Mouse (Mus musculus) intestine, postnatal 0 days (tissue): ENCODE results near the gene Fcrlb. TPM values are rescaled to one million over a fixed set of nuclear protein-coding genes. Genes with fewer than 3 reads are reported as not detected.

Experiments
- ATAC-seq: fragments of 200-750 bp; cut with Nextera tagmentation; 2 replicates; pipeline ENCODE4 v1.8.0; 2017; ENCODE audit warnings: mild to moderate bottlenecking, moderate TSS enrichment, moderate library complexity
- H3K27ac ChIP-seq: fragments of 300-500 bp; sonication (generic); 2 replicates; pipeline ENCODE4 v1.5.1; 2014; ENCODE audit warnings: mild to moderate bottlenecking, low read depth, low read length, moderate library complexity
- H3K27me3 ChIP-seq: fragments of 300-500 bp; sonication (generic); replicated peaks from 2 replicates; pipeline ENCODE4 v1.6.1; 2014; ENCODE audit warnings: low read length, mixed read lengths; ENCODE audit not compliant: control insufficient read depth, insufficient read depth
- H3K36me3 ChIP-seq: fragments of 300-500 bp; sonication (generic); 2 replicates; pipeline ENCODE4 v1.6.1; 2014; ENCODE audit warnings: mild to moderate bottlenecking, moderate library complexity; ENCODE audit not compliant: control insufficient read depth, insufficient read depth
- H3K4me1 ChIP-seq: fragments of 300-500 bp; sonication (generic); replicated peaks from 2 replicates; pipeline ENCODE4 v1.6.1; 2014; ENCODE audit warnings: antibody characterized with exemption, low read length, mixed read lengths; ENCODE audit not compliant: control insufficient read depth, insufficient read depth
- H3K4me2 ChIP-seq: fragments of 300-500 bp; sonication (generic); replicated peaks from 2 replicates; pipeline ENCODE4 v1.6.1; 2014; ENCODE audit warnings: low read depth, mild to moderate bottlenecking, moderate library complexity
- H3K4me3 ChIP-seq: fragments of 300-500 bp; sonication (generic); 2 replicates; pipeline ENCODE4 v1.5.1; 2014; ENCODE audit warnings: low read depth, low read length
- H3K9ac ChIP-seq: fragments of 300-500 bp; sonication (generic); 2 replicates; pipeline ENCODE4 v1.6.1; 2014; ENCODE audit warnings: mild to moderate bottlenecking, low read depth, low read length
- H3K9me3 ChIP-seq: fragments of 300-500 bp; sonication (generic); 2 replicates; pipeline ENCODE4 v1.6.1; 2016; ENCODE audit warnings: mixed run types; ENCODE audit not compliant: control insufficient read depth
- CTCF ChIP-seq: sonication (generic); IDR thresholded peaks from 2 replicates; pipeline ENCODE4 v1.5.1; 2016; ENCODE audit warnings: low read depth, mild to moderate bottlenecking, control low read depth, antibody characterized with exemption, moderate library complexity
- WGBS: fragments of 180-500 bp; shearing (Covaris S2); extraction: QIAGEN DNeasy Blood & Tissue Kit; methylation state at CpG from one replicate; pipeline ENCODE4 v1.1.7; 2014; 5-methylcytosine and 5-hydroxymethylcytosine counted together
- polyA plus RNA-seq: library from polyadenylated mRNA; unstranded; fragments of >200 nt; fragmentation: Nextera tagmentation; extraction: Ambion mirVana; gene quantifications from 2 replicates; pipeline ENCODE4 v1.2.1, GENCODE M21; 2015

Fcrlb gene
- polyA plus RNA-seq, 1 experiment from 2014 or later, result 0.12 TPM

- peak overlapping the region; percentile 95 for H3K27ac ChIP-seq
- no peaks in the 10 kb centered on the region for H3K9me3 ChIP-seq
- H3K4me2 ChIP-seq, result peak overlapping the region; percentile 70
- no peaks in the 10 kb centered on the region for H3K27me3 ChIP-seq
- 0 out of 2 replicates have a peak overlapping the region, but pooled peaks have one; percentile 22 for H3K9ac ChIP-seq
- H3K4me1 ChIP-seq, result no peaks in the 10 kb centered on the region
- WGBS, result 38% methylated on average over 5 of the region's 5 CpGs
- H3K4me3 ChIP-seq, result peak overlapping the region; percentile 68
- peak; percentile 69 for ATAC-seq
- H3K36me3 ChIP-seq, result peaks cover 23% of the 10 kb centered on the region
- no peak for TF ChIP-seq CTCF
Observed at GRCm38 (mm10) chr1:170882915-170883485, 29.7 kb downstream of the Fcrlb start.

- no peak for TF ChIP-seq CTCF
- WGBS, result 91% methylated on average over 5 of the region's 5 CpGs
- no peak for ATAC-seq
- no peak overlapping the region for H3K27ac ChIP-seq
- H3K27me3 ChIP-seq, result no peaks in the 10 kb centered on the region
- no peaks in the 10 kb centered on the region for H3K4me1 ChIP-seq
- H3K9me3 ChIP-seq, result no peaks in the 10 kb centered on the region
- peaks cover 27% of the 10 kb centered on the region for H3K36me3 ChIP-seq
- no peak overlapping the region for H3K4me2 ChIP-seq
- H3K4me3 ChIP-seq, result no peak overlapping the region
- no peak overlapping the region for H3K9ac ChIP-seq
Observed at GRCm38 (mm10) chr1:170876906-170877305, 35.8 kb downstream of the Fcrlb start.

DNA sequence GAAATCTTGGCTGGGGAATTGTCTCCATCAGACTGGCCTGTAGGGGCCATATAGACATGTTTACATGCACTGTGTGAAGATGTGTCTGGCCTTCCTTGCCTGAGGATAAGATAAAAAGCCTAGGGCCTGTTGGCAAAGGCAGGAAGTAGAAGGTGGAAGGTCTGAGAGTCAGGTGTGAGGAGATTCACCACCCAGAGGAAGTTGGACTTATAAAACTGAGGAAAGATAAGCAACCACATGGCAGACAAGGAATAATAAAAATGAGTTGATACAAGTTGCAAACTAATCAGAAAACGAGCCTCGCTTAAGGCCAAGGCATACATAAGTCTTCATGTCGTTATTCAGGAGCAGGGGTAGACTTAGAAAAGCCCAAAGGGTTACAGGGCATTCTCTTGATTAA is 37.1 kb downstream of the Fcrlb start:
- no peak overlapping the region for H3K4me2 ChIP-seq
- H3K4me3 ChIP-seq, result no peak overlapping the region
- 0 out of 2 replicates have a peak overlapping the region, but pooled peaks have one; percentile 15 for H3K27ac ChIP-seq
- peaks cover 26% of the 10 kb centered on the region for H3K36me3 ChIP-seq
- H3K9me3 ChIP-seq, result no peaks in the 10 kb centered on the region
- H3K9ac ChIP-seq, result no peak overlapping the region
- H3K27me3 ChIP-seq, result no peaks in the 10 kb centered on the region
- H3K4me1 ChIP-seq, result no peaks in the 10 kb centered on the region
- 0 out of 2 replicates have a peak, but pooled peaks have one; percentile 16 for TF ChIP-seq CTCF
- WGBS, result 44% methylated on average over 3 of the region's 3 CpGs
- ATAC-seq, result peak; percentile 67

GRCm38 (mm10) chr1:170871961-170872360 is 40.8 kb downstream of the Fcrlb start:
- Histone ChIP-seq H3K4me3 (no peak overlapping the region), H3K4me2 (no peak overlapping the region), H3K9ac (no peak overlapping the region), H3K27me3 (no peaks in the 10 kb centered on the region), H3K4me1 (no peaks in the 10 kb centered on the region), H3K27ac (no peak overlapping the region), H3K36me3 (0 out of 2 replicates have a peak, but pooled peaks cover 5% of the 10 kb centered on the region), H3K9me3 (no peaks in the 10 kb centered on the region)
- 87% methylated on average over 2 of the region's 2 CpGs for WGBS
- TF ChIP-seq CTCF, result peak; percentile 50
- no peak for ATAC-seq

- ATAC-seq, result no peak
- no peaks in the 10 kb centered on the region for H3K9me3 ChIP-seq
- WGBS, result 90% methylated on average over 6 of the region's 6 CpGs
- no peaks in the 10 kb centered on the region for H3K4me1 ChIP-seq
- no peak overlapping the region for H3K27ac ChIP-seq
- 0 out of 2 replicates have a peak, but pooled peaks cover 5% of the 10 kb centered on the region for H3K36me3 ChIP-seq
- H3K27me3 ChIP-seq, result no peaks in the 10 kb centered on the region
- no peak overlapping the region for H3K4me2 ChIP-seq
- no peak for TF ChIP-seq CTCF
- no peak overlapping the region for H3K4me3 ChIP-seq
- H3K9ac ChIP-seq, result no peak overlapping the region
Observed at GRCm38 (mm10) chr1:170871402-170871801, 41.3 kb downstream of the Fcrlb start.

DNA sequence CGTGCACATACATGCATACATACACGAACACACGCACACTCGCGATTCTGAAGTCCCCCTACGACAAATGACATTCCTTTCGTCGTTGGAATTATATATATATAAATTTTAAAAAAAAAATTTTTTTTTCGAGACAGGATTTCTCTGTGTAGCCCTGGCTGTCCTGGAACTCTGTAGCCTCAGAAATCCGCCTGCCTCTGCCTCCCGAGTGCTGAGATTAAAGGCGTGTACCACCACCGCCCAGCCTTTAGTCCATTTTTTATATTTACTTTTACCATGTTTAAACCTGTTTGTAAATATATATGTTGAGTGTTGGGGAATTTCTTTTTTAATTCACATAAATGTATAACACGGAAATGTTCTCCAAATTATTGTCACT is 43.8 kb downstream of the Fcrlb start:
- Histone ChIP-seq H3K4me3 (peak overlapping the region; percentile 73), H3K27me3 (no peaks in the 10 kb centered on the region), H3K4me2 (peak overlapping the region; percentile 84), H3K4me1 (no peaks in the 10 kb centered on the region), H3K9me3 (no peaks in the 10 kb centered on the region), H3K27ac (no peak overlapping the region), H3K36me3 (no peaks in the 10 kb centered on the region), H3K9ac (no peak overlapping the region)
- WGBS, result 12% methylated on average over 14 of the region's 14 CpGs
- TF ChIP-seq CTCF, result no peak
- peak; percentile 14; the same call in 1 of the 2 replicates for ATAC-seq
